Mouse (Mus musculus) megakaryocyte, embryonic 14.5 days (primary cell): ENCODE measurements around the gene Rad54l2.

Experiments used
- FLI1 ChIP-seq: IDR thresholded peaks from 2 replicates; pipeline ENCODE4 v1.6.1; 2012; ENCODE audit warnings: low read length, inconsistent platforms, mixed read lengths
- GATA1 ChIP-seq: IDR thresholded peaks from 3 replicates; pipeline ENCODE4 v1.6.1; 2012; ENCODE audit warnings: mixed read lengths, low read length, inconsistent platforms, borderline replicate concordance

- no peak for TF ChIP-seq FLI1
- TF ChIP-seq GATA1, result no peak
Measured at GRCm38 (mm10) chr9:106685249-106686101, 103.5 kb downstream of the Rad54l2 start, which contains the start of gene Tex264.
